9 mouse cellular contexts compared by ENCODE assay signal in genomic region chr8:127720593-127721290, GRCm38 (mm10).
A peak's percentile ranks its signal among the peaks of the same experiment; 100 is the strongest.
DNase-seq lines count a peak whose midpoint lies in the region; ATAC-seq lines count a peak whose summit lies in the region.
"Had no signal": no experiment of that assay in that cellular context is flagged by ENCODE, and none has a peak within 500 bp of the region (broad histone marks: within the 10 kb centered on the region; RNA-seq: fewer than 3 reads in every experiment).

No protein-coding gene starts in this region.

- peak; percentile 77 for ATAC-seq in embryonic facial prominence, embryonic 14.5 days (ENCODE audit: low read depth)
- peak; percentile 68; the same call in 1 of the 2 replicates for ATAC-seq in kidney, embryonic 14.5 days (ENCODE audit: low FRiP score, low TSS enrichment)
- no peak for ATAC-seq in embryonic facial prominence, embryonic 15.5 days (ENCODE audit: insufficient number of reproducible peaks, low FRiP score, low TSS enrichment, low read depth)

- peak; percentile 90 for DNase-seq in embryonic facial prominence, embryonic 14.5 days (ENCODE audit: low spot score)
- DNase-seq in embryonic facial prominence, embryonic 10.5 days (ENCODE audit: low spot score), result no peak
- no peak for DNase-seq in kidney, adult 9 months
- DNase-seq in lung, postnatal 14 days, result peak; percentile 13
- no peak for DNase-seq in urinary bladder, postnatal 14 days (ENCODE audit: low spot score)
- no peak for DNase-seq in adrenal gland, adult 18-20 months (ENCODE audit: low spot score in 2 of 2)
- DNase-seq: cerebellum, adult 9-11 months had no signal

- WGBS in embryonic facial prominence, embryonic 14.5 days, result 45% methylated on average over 6 of the region's 6 CpGs
- 49% methylated on average over 6 of the region's 6 CpGs for WGBS in embryonic facial prominence, embryonic 10.5 days
- 16% methylated on average over 6 of the region's 6 CpGs for WGBS in kidney, embryonic 14.5 days
- WGBS in embryonic facial prominence, embryonic 15.5 days, result 29% methylated on average over 6 of the region's 6 CpGs

- no peaks in the 10 kb centered on the region for H3K36me3 ChIP-seq in embryonic facial prominence, embryonic 14.5 days (ENCODE audit: control insufficient read depth, insufficient read depth, low read length)
- no peaks in the 10 kb centered on the region for H3K36me3 ChIP-seq in embryonic facial prominence, embryonic 10.5 days (replicated peaks)
- H3K36me3 ChIP-seq in kidney, embryonic 14.5 days (ENCODE audit: control insufficient read depth, insufficient read depth, low read length), result no peaks in the 10 kb centered on the region
- H3K36me3 ChIP-seq in embryonic facial prominence, embryonic 15.5 days, result no peaks in the 10 kb centered on the region

- no peak overlapping the region for H3K27ac ChIP-seq in embryonic facial prominence, embryonic 14.5 days (replicated peaks; ENCODE audit: low read depth, low read length)
- no peak overlapping the region for H3K27ac ChIP-seq in embryonic facial prominence, embryonic 10.5 days (replicated peaks)
- no peak overlapping the region for H3K27ac ChIP-seq in kidney, embryonic 14.5 days (ENCODE audit: low read depth, low read length)
- no peak overlapping the region for H3K27ac ChIP-seq in embryonic facial prominence, embryonic 15.5 days (replicated peaks)

- H3K9me3 ChIP-seq in embryonic facial prominence, embryonic 14.5 days (ENCODE audit: control insufficient read depth, low read length), result no peaks in the 10 kb centered on the region
- no peaks in the 10 kb centered on the region for H3K9me3 ChIP-seq in embryonic facial prominence, embryonic 10.5 days
- H3K9me3 ChIP-seq in kidney, embryonic 14.5 days (ENCODE audit: control insufficient read depth, low read length), result no peaks in the 10 kb centered on the region
- no peaks in the 10 kb centered on the region for H3K9me3 ChIP-seq in embryonic facial prominence, embryonic 15.5 days (replicated peaks)

- no peak overlapping the region for H3K9ac ChIP-seq in embryonic facial prominence, embryonic 14.5 days (ENCODE audit: low read depth, low read length)
- H3K9ac ChIP-seq in kidney, embryonic 14.5 days (ENCODE audit: low read depth, low read length), result no peak overlapping the region
- no peak overlapping the region for H3K9ac ChIP-seq in embryonic facial prominence, embryonic 15.5 days

- H3K4me2 ChIP-seq in embryonic facial prominence, embryonic 14.5 days (ENCODE audit: low read depth, low read length), result no peak overlapping the region
- 0 out of 2 replicates have a peak overlapping the region, but pooled peaks have one; percentile 9 for H3K4me2 ChIP-seq in kidney, embryonic 14.5 days (replicated peaks; ENCODE audit: low read depth, low read length)
- 0 out of 2 replicates have a peak overlapping the region, but pooled peaks have one; percentile 12 for H3K4me2 ChIP-seq in embryonic facial prominence, embryonic 15.5 days (replicated peaks)

- no peak overlapping the region for H3K4me3 ChIP-seq in embryonic facial prominence, embryonic 14.5 days (ENCODE audit: low read depth, low read length)
- no peak overlapping the region for H3K4me3 ChIP-seq in embryonic facial prominence, embryonic 10.5 days
- no peak overlapping the region for H3K4me3 ChIP-seq in kidney, embryonic 14.5 days (ENCODE audit: low read length)
- no peak overlapping the region for H3K4me3 ChIP-seq in embryonic facial prominence, embryonic 15.5 days (replicated peaks)

- H3K27me3 ChIP-seq in embryonic facial prominence, embryonic 14.5 days (replicated peaks; ENCODE audit: control insufficient read depth, insufficient read depth, low read length), result no peaks in the 10 kb centered on the region
- H3K27me3 ChIP-seq in embryonic facial prominence, embryonic 10.5 days (replicated peaks; ENCODE audit: low read depth, poor library complexity, severe bottlenecking), result peaks cover 24% of the 10 kb centered on the region
- no peaks in the 10 kb centered on the region for H3K27me3 ChIP-seq in kidney, embryonic 14.5 days (ENCODE audit: control insufficient read depth, insufficient read depth, low read length)
- no peaks in the 10 kb centered on the region for H3K27me3 ChIP-seq in embryonic facial prominence, embryonic 15.5 days

- peaks cover 10% of the 10 kb centered on the region for H3K4me1 ChIP-seq in embryonic facial prominence, embryonic 14.5 days (ENCODE audit: control insufficient read depth, insufficient read depth, low read length)
- H3K4me1 ChIP-seq in embryonic facial prominence, embryonic 10.5 days, result peaks cover 39% of the 10 kb centered on the region
- peaks cover 27% of the 10 kb centered on the region for H3K4me1 ChIP-seq in kidney, embryonic 14.5 days (ENCODE audit: control insufficient read depth, insufficient read depth, low read length)
- H3K4me1 ChIP-seq in embryonic facial prominence, embryonic 15.5 days, result peaks cover 15% of the 10 kb centered on the region

Comparison
In these comparisons a context has a peak if more than half of its experiments do, and no peak if none do; other contexts are left out.
1. DNase-seq: peak in embryonic facial prominence, embryonic 14.5 days (single experiment) and lung, postnatal 14 days (single experiment); none in embryonic facial prominence, embryonic 10.5 days (single experiment), kidney, adult 9 months (single experiment), urinary bladder, postnatal 14 days (single experiment) and adrenal gland, adult 18-20 months (0 of 2).